Comparison of ENCODE assay signal across 24 mouse cellular contexts in genomic region chr3:30206123-30206522, GRCm38 (mm10).
"Had no signal": no experiment of that assay in that cellular context is flagged by ENCODE, and none has a peak within 500 bp of the region (broad histone marks: within the 10 kb centered on the region; RNA-seq: fewer than 3 reads in every experiment).

No protein-coding gene starts in this region.

- DNase-seq: gastrocnemius, adult 2 months; gastrocnemius, postnatal 10 days; gastrocnemius, postnatal 25 days; heart, adult 18-20 months; heart, postnatal 10 days; heart, postnatal 4 days; kidney, adult 11 months; kidney, adult 2 months; kidney, adult 9 months; kidney, postnatal 14 days; kidney, postnatal 36 days; layer of hippocampus, adult 9-11 months; layer of hippocampus, postnatal 36 days; left cerebral cortex, postnatal 4 days; liver had no signal

- H3K9ac ChIP-seq: heart, embryonic 12.5 days; hindbrain, embryonic 13.5 days; hindbrain, embryonic 15.5 days; kidney, embryonic 15.5 days; limb, embryonic 12.5 days had no signal

- H3K36me3 ChIP-seq: heart, embryonic 10.5 days; heart, embryonic 12.5 days; hindbrain, embryonic 13.5 days; hindbrain, embryonic 15.5 days; kidney, embryonic 15.5 days; limb, embryonic 12.5 days had no signal

- H3K9me3 ChIP-seq: heart, embryonic 10.5 days; heart, embryonic 12.5 days; hindbrain, embryonic 13.5 days; hindbrain, embryonic 15.5 days; kidney, embryonic 15.5 days; limb, embryonic 12.5 days had no signal

- H3K4me2 ChIP-seq: heart, embryonic 12.5 days; hindbrain, embryonic 13.5 days; hindbrain, embryonic 15.5 days; kidney, embryonic 15.5 days; limb, embryonic 12.5 days had no signal

- H3K27ac ChIP-seq: gastrocnemius, adult 2 months; heart, embryonic 10.5 days; hindbrain, embryonic 13.5 days; hindbrain, embryonic 15.5 days; hindbrain, postnatal 0 days; kidney, embryonic 15.5 days; kidney, postnatal 0 days; limb, embryonic 12.5 days had no signal

- ATAC-seq: hindbrain, postnatal 0 days; intestine, embryonic 16.5 days had no signal

- H3K27me3 ChIP-seq: heart, embryonic 12.5 days; hindbrain, embryonic 13.5 days; hindbrain, embryonic 15.5 days; kidney, embryonic 15.5 days; limb, embryonic 12.5 days had no signal

- H3K4me3 ChIP-seq: gastrocnemius, adult 2 months; heart, embryonic 10.5 days; heart, embryonic 12.5 days; hindbrain, embryonic 13.5 days; hindbrain, embryonic 15.5 days; kidney, embryonic 15.5 days; limb, embryonic 12.5 days had no signal
